Mouse (Mus musculus) hindbrain, embryonic 14.5 days (tissue): ENCODE data around the gene Mfap2. TPM values are rescaled to one million over a fixed set of nuclear protein-coding genes. Genes with fewer than 3 reads are reported as not detected.

ENCODE experiments used
- ATAC-seq: fragments of 200-750 bp; cut with Nextera tagmentation; 2 replicates; pipeline ENCODE4 v1.8.0; 2017; ENCODE audit warnings: moderate number of reproducible peaks, mild to moderate bottlenecking, moderate TSS enrichment, moderate library complexity; ENCODE audit not compliant: low FRiP score
- DNase-seq: peaks from one replicate; pipeline ENCODE4 v3.0.0-alpha.2; 2015; ENCODE audit warnings: low spot score
- H3K27ac ChIP-seq: fragments of 300-500 bp; sonication (generic); 2 replicates; pipeline ENCODE4 v1.5.1; 2014; ENCODE audit warnings: mild to moderate bottlenecking, moderate library complexity
- H3K27me3 ChIP-seq: fragments of 300-500 bp; sonication (generic); 2 replicates; pipeline ENCODE4 v1.6.1; 2014; ENCODE audit warnings: mild to moderate bottlenecking, low read length, mixed read lengths; ENCODE audit not compliant: control insufficient read depth, insufficient read depth
- H3K36me3 ChIP-seq: fragments of 300-500 bp; sonication (generic); replicated peaks from 2 replicates; pipeline ENCODE4 v1.6.1; 2014; ENCODE audit not compliant: control insufficient read depth, insufficient read depth
- H3K4me1 ChIP-seq: fragments of 300-500 bp; sonication (generic); replicated peaks from 2 replicates; pipeline ENCODE4 v1.6.1; 2014; ENCODE audit warnings: antibody characterized with exemption, low read length, mixed read lengths; ENCODE audit not compliant: control insufficient read depth, insufficient read depth
- H3K4me2 ChIP-seq: fragments of 300-500 bp; sonication (generic); replicated peaks from 2 replicates; pipeline ENCODE4 v1.6.1; 2014; ENCODE audit warnings: mild to moderate bottlenecking, moderate library complexity
- H3K4me3 ChIP-seq: fragments of 300-500 bp; sonication (generic); replicated peaks from 2 replicates; pipeline ENCODE4 v1.5.1; 2014; ENCODE audit warnings: mild to moderate bottlenecking, low read length
- H3K9ac ChIP-seq: fragments of 300-500 bp; sonication (generic); 2 replicates; pipeline ENCODE4 v1.6.1; 2014
- H3K9me3 ChIP-seq: fragments of 300-500 bp; sonication (generic); 2 replicates; pipeline ENCODE4 v1.6.1; 2016; ENCODE audit warnings: low read length; ENCODE audit not compliant: control insufficient read depth
- WGBS: fragments of 180-500 bp; shearing (Covaris S2); extraction: QIAGEN DNeasy Blood & Tissue Kit; methylation state at CpG from one replicate; pipeline ENCODE4 v1.1.7; 2014; 5-methylcytosine and 5-hydroxymethylcytosine counted together
- polyA plus RNA-seq: library from polyadenylated mRNA; unstranded; fragments of >200 nt; fragmentation: Nextera tagmentation; extraction: Ambion mirVana; gene quantifications from 2 replicates; pipeline ENCODE4 v1.2.1, GENCODE M21; 2014

Mfap2 gene
- polyA plus RNA-seq, 1 experiment from 2014 or later, result 190 TPM

DNA sequence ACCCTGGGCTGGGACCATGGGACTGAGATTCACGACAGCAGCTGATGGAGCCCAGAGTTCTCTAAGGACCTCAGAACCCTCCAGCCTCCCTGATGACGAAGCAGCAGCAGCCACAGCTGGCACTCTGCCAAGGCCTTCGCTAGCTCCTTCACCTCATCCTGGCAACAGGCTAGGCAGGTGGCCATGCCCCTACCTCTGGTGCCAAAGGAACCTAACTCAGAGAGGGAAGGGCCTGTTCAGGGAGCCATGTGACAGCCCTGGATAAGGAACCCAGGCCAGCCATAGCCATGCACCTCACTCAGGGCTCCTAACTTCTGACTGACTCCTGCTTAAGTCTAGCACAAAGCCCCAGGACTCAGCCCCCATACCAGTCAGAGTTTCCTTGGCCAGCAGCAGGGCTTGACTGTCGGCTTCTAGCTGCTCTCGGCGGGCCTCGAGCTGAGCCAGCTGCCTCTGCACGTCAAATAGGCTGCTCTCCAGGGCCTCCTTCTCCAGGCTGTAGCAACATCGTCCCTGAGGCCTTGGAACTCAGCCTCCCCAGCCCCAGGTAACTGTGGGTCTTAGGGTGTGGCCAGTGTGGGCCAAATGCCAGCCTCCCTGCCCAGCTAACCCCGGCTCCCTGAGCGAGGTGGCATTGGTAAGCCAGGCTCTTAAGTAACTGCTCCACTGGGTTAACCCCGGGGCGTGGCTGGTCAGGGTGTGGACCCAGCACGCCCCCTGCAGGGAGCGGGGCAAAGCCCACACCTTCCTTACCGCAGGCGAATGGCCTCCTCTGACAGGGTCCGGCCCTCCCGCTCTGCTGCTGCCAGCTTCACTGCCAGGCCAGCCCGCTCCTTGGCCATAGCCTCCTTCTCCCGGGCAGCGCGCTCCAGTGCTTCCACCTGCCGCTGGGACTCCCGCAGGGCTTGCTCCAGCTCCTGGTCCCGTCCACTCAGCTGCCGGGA is 23.7 kb downstream of the Mfap2 start:
- DNase-seq, result no peak
- 71% methylated on average over 27 of the region's 27 CpGs for whole genome bisulfite sequencing

DNA sequence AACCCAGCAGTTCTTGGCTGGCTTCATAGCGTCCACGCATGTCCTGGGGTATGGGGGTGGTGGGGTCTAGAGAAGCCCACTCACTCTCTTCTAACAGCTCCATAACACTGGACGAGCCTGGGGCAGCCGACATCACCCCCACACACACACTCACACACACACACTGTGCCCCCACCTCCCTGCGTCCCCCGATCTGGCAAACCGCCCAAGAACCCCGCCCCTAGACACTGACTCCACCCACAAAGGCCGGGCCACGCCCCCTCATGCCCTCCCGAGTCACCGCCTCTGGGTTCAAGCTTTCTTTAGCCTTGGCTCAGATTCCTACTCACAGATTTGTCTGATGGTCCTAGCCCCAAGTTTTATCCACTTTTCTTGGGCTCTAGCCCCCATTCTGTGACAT is 30.9 kb downstream of the Mfap2 start:
- H3K27me3 ChIP-seq, result no peaks in the 10 kb centered on the region
- H3K4me3 ChIP-seq, result no peak overlapping the region
- H3K27ac ChIP-seq, result no peak overlapping the region
- 51% methylated on average over 12 of the region's 12 CpGs for WGBS
- H3K36me3 ChIP-seq, result peaks cover 48% of the 10 kb centered on the region
- DNase-seq, result no peak
- no peak for ATAC-seq
- no peak overlapping the region for H3K4me2 ChIP-seq
- no peaks in the 10 kb centered on the region for H3K4me1 ChIP-seq
- H3K9ac ChIP-seq, result no peak overlapping the region
- no peaks in the 10 kb centered on the region for H3K9me3 ChIP-seq

More for the DNA sequence above, 23.7 kb downstream of the Mfap2 start:
- Histone ChIP-seq H3K27me3 (no peaks in the 10 kb centered on the region), H3K9me3 (no peaks in the 10 kb centered on the region), H3K9ac (no peak overlapping the region), H3K4me1 (peaks cover 8% of the 10 kb centered on the region; the same call in 1 of the 2 replicates), H3K36me3 (peaks cover 61% of the 10 kb centered on the region; the same call in 1 of the 2 replicates), H3K4me2 (no peak overlapping the region), H3K27ac (0 out of 2 replicates have a peak overlapping the region, but pooled peaks have one; percentile 47), H3K4me3 (no peak overlapping the region)
- ATAC-seq, result peak; percentile 39; the same call in 1 of the 2 replicates

DNA sequence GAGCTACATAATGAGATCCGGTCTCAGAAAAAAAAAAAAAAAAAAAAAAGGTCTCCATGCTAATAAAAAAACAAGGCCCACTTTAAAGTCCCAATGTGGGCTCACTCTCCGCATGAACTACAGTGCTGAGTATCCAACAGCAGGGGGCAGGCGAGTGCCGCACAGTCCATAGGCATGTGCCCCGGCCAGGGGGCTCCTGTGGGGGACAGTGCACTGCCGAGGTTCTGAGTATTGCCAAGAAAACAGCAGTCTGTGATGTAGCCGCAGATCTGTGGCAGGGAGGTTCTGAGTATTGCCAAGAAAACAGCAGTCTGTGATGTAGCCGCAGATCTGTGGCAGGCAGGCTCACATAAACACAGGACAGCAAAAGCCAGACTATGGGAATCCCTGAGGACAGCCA is 34.6 kb downstream of the Mfap2 start:
- WGBS, result 14% methylated on average over 8 of the region's 8 CpGs
- H3K4me1 ChIP-seq, result peaks cover 17% of the 10 kb centered on the region
- no peaks in the 10 kb centered on the region for H3K9me3 ChIP-seq
- H3K27me3 ChIP-seq, result no peaks in the 10 kb centered on the region
- H3K9ac ChIP-seq, result no peak overlapping the region
- H3K27ac ChIP-seq, result 0 out of 2 replicates have a peak overlapping the region, but pooled peaks have one; percentile 17
- DNase-seq (peak; percentile 77), ATAC-seq (0 out of 2 replicates have a peak, but pooled peaks have one; percentile 29)
- no peak overlapping the region for H3K4me2 ChIP-seq
- H3K4me3 ChIP-seq, result no peak overlapping the region
- peaks cover 24% of the 10 kb centered on the region for H3K36me3 ChIP-seq

DNA sequence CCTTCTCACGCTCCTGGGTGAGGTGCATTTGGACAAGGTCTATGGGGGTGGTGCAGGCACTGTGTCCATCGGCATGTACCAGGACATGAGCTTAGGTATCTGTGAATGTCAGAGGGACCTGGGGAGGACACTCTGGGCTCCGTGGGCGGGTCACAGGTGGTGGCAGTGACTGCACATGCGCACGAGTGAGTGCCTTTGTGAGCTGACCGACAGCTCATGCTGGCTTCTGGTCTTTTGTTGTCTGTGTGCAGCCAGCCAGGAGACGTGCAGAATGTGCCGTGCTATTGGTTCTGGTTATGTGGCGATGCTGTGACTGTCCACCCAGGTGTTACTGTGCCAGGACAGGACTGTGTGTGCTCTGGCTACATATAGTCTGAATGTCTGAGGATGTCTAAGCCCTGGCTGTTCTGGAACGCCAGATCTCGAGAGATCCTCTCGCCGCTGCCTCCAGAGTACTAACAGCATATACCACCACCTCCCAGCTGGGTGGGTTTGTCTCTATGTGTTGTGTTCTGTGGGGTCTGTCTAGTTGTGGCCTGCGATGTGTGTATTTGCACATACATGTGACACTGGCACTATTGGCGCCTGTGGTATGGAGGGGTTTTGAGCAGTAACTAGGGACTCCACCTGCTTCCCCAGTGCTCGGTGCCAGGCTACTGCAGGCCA is 38.7 kb downstream of the Mfap2 start:
- H3K9me3 ChIP-seq, result no peaks in the 10 kb centered on the region
- no peaks in the 10 kb centered on the region for H3K27me3 ChIP-seq
- peaks cover 34% of the 10 kb centered on the region for H3K4me1 ChIP-seq
- ATAC-seq, result peak; percentile 25
- no peak overlapping the region for H3K4me3 ChIP-seq
- H3K9ac ChIP-seq, result peak overlapping the region; percentile 49
- peak overlapping the region; percentile 95 for H3K27ac ChIP-seq
- peak overlapping the region; percentile 35 for H3K4me2 ChIP-seq
- 22% methylated on average over 17 of the region's 17 CpGs for WGBS
- H3K36me3 ChIP-seq, result 0 out of 2 replicates have a peak, but pooled peaks cover 6% of the 10 kb centered on the region
- DNase-seq, result peak; percentile 48

DNA sequence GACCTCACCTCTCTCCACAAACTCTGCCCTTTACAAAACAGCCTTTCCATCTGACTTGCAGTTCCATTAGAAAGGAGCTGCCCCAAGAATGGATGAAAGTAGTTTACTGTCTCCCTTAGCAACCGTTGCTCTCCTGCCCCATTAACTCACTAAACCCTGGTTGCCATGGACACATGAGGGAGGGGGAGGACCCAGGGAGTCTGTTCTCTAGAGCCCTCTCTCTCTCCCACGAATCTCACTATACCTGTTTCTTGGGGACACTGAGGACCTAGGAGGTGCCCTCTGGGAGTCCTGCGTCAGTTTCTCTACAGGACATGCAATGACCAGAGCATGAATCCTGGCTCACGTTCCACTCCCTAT is 39.2 kb downstream of the Mfap2 start:
- Histone ChIP-seq H3K4me3 (no peak overlapping the region), H3K4me1 (peaks cover 37% of the 10 kb centered on the region), H3K36me3 (0 out of 2 replicates have a peak, but pooled peaks cover 6% of the 10 kb centered on the region), H3K9ac (peak overlapping the region; percentile 49), H3K4me2 (peak overlapping the region; percentile 35), H3K27ac (peak overlapping the region; percentile 95), H3K9me3 (no peaks in the 10 kb centered on the region), H3K27me3 (no peaks in the 10 kb centered on the region)
- peak; percentile 71 for ATAC-seq
- peak; percentile 87 for DNase-seq
- WGBS, result 16% methylated on average over 4 of the region's 4 CpGs

DNA sequence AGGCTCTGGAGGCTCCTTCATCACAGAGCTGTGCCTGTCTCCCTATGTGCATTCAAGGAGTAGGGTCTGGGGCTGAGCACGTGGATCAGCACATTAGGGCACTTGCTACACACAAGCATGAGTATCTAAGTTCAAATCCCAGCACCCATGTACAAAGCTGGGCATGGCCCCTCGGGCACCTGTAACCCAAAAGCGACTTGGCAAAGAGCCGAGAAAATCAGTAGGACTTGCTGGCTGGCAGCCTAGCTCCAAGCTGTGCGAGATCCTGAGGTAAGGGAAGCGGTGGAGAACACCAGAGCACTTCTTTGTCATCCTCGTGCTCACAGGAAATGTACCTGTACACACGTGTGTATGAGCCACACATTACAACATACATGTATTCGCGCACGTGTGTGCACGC is 42.2 kb downstream of the Mfap2 start:
- no peak for ATAC-seq
- Histone ChIP-seq H3K27ac (no peak overlapping the region), H3K36me3 (no peaks in the 10 kb centered on the region; the same call in 1 of the 2 replicates), H3K4me3 (no peak overlapping the region), H3K9ac (no peak overlapping the region), H3K4me2 (no peak overlapping the region), H3K9me3 (no peaks in the 10 kb centered on the region), H3K4me1 (peaks cover 37% of the 10 kb centered on the region), H3K27me3 (no peaks in the 10 kb centered on the region)
- WGBS, result 80% methylated on average over 12 of the region's 12 CpGs
- DNase-seq, result no peak

DNA sequence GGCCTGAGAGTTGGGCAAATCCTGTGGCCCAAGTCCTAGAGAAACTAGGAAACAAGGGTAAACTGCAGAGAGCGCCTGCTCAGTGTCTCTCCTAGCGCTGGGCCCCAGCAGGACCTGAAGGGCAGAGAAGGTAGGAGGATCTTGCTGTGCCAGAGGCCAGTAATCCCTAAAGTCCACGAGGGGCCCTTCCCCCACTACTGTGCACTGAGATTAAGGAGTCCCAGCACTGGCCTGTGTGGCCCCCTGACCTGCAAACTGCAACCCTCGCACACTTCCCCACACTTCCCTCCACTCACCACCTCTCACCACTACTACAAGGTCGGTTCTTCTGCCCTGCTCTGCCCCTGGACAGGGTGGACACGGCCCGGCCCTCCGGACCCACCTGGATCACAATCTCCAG is 42.9 kb downstream of the Mfap2 start:
- peak overlapping the region; percentile 46; the same call in 1 of the 2 replicates for H3K9ac ChIP-seq
- DNase-seq, result no peak
- ATAC-seq, result no peak; the same call in 1 of the 2 replicates
- H3K9me3 ChIP-seq, result no peaks in the 10 kb centered on the region
- no peaks in the 10 kb centered on the region for H3K27me3 ChIP-seq
- H3K4me1 ChIP-seq, result peaks cover 37% of the 10 kb centered on the region
- peak overlapping the region; percentile 86 for H3K27ac ChIP-seq
- H3K36me3 ChIP-seq, result no peaks in the 10 kb centered on the region; the same call in 1 of the 2 replicates
- peak overlapping the region; percentile 48 for H3K4me2 ChIP-seq
- 49% methylated on average over 8 of the region's 8 CpGs for WGBS
- 0 out of 2 replicates have a peak overlapping the region, but pooled peaks have one; percentile 10 for H3K4me3 ChIP-seq

DNA sequence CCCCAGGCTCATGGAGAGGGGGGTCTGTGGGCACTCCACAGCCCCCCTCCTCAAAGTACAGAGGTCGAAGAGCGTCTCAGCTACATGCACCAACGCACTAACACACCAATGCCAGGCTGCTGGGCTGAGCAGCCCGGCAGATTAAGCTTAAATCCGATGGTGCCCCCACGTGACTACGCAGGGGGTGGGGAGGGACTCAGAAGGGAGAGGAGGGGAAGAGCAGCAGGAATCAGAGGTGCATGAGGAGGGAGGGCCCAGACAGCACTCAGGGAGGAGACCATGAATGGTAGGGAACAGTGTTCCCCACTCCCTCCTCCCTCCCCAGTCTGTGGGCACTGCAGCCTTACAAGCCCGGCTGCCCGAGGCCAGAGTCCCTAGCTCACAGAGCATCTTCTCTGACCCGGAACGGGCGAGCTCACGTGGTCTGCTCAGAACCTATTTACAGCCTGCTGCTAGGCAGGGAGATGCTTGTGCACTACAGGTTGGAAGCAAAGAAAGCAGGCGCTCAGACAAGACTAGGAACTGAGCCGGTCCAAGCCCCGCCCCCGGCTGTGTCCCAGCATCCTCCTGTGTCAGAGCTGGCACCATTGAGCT is 43.4 kb downstream of the Mfap2 start:
- ATAC-seq (peak; percentile 47), DNase-seq (peak; percentile 62)
- peak overlapping the region; percentile 48 for H3K4me2 ChIP-seq
- no peaks in the 10 kb centered on the region for H3K27me3 ChIP-seq
- no peaks in the 10 kb centered on the region; the same call in 1 of the 2 replicates for H3K36me3 ChIP-seq
- 24% methylated on average over 17 of the region's 17 CpGs for WGBS
- H3K4me1 ChIP-seq, result peaks cover 32% of the 10 kb centered on the region
- H3K27ac ChIP-seq, result peak overlapping the region; percentile 86
- no peaks in the 10 kb centered on the region for H3K9me3 ChIP-seq
- peak overlapping the region; percentile 46 for H3K9ac ChIP-seq
- H3K4me3 ChIP-seq, result 0 out of 2 replicates have a peak overlapping the region, but pooled peaks have one; percentile 10
